Mouse (Mus musculus) thymus, postnatal 10 days (tissue): ENCODE data around the gene Rfx4.

ENCODE experiments used
- DNase-seq, 2 experiments: peaks; one replicate each; pipeline ENCODE4 v3.0.0; 2021; ENCODE audit warnings: low spot score in 2 of 2

Gene Rfx4

DNA sequence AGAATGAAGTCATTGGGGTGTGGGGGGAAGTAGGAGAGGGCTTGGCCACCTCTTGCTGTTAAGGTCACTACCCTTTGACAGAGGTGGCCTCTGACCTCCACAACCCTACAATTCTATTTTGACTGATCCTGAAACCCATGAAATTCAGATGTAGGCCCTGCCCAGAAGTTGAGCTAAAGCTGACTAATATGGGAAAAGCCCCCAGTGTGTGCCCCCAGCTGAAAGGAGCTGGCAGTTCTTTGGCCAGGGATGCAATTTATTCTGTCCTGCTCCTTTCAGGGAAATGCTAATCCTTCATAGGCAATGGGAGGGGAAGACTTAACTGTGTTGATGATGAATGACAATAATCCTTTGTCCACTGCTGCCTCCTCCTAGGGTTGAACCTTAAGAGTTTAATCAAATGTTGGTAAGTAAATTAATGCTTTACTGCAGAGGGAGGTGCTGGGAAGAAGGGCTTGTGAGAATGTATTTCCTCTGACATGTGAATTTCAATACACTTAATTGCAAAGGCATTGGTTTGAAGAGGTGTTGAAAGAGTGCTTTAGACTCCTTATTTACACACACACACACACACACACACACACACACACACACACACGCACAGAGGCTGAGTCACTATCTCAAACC is 155.0 kb downstream of the Rfx4 start:
- DNase-seq, result no peak

DNA sequence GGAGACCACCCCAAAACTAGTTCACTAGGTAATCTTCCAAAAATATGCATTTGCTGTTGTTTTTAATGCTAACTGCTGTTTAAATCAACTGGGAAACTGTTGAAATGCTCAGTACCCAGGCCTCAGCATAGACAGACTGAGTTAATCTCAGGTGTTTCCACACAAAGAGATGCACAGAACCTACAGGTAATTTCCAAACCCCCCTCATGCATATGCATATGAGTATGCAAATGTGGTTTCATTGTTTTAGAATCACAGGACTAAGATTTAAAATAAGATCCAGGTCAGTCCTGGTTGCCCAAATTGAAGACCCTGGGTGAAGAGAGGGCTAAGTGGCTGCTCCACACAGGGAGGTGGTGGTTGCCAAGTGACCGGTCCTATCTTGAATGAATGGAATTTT is 157.3 kb downstream of the Rfx4 start:
- DNase-seq, result no peak

DNA sequence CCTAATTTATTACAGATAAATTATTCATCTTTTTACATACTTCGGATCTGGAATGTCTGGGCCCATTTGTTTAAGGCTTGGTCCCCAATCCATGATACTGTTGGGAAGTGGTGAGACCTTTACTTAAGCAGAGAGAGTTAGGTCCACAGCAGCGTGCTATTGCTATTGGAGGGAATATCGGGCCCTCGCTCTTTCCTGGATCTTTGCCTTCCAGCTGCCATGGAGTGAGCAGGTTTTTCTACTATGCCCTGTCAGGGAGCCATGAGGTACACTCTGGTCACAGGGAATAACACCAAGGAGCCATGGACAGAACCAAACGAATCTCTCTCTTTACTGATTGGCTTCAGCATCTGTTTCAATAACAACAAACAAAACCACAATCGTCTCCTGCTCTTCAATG is 159.6 kb downstream of the Rfx4 start:
- no peak for DNase-seq

DNA sequence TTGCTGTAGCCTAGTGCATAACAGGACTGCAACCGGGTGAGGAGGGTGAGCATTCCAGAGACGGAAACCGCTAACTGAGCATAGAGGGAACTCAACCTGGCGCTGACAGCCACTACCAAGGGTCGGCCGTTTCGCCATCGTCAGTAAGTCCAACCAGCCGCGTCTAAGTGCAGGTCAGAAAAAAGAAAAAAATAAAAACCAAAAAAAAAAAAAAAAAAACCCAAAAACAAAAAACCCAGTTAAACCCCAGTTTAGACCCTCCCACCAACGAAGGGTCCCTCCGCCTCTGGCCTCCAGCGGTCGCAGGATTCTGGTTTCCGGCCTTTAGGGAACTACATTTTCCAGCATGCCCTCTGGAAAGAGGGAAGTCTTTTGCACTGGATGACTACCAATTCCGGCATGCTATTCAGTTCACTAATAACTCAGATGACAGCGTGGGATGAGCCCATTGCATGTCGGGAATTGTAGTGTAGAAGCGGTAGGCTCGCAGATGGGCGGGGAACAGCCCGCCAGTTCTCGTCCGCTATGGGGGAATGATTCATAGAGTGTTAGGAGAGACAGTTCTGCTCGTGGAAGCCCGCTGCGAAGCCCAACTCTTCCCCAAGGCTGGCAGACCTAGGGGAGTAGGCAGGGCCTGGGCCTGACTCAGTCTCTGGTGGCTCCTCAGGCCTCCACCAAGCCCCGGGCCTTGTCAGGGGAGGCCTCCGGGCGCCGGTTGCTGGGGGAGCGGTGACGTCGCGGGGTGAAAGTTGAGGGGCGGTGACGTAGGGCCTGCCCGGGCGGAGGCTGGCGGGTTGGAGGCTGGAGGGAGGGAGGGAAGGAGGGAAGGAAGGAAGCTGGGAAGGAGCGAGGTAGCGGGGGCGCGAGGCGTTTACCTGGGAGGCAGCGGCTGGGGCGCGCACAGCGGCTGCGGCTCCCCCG is 161.2 kb downstream of the Rfx4 start, which contains the start of gene Ric8b:
Gene Ric8b (plus strand): TSS at position 807 of the 921 bp plus-strand sequence.
- DNase-seq, result peak; percentile 89 to 91

DNA sequence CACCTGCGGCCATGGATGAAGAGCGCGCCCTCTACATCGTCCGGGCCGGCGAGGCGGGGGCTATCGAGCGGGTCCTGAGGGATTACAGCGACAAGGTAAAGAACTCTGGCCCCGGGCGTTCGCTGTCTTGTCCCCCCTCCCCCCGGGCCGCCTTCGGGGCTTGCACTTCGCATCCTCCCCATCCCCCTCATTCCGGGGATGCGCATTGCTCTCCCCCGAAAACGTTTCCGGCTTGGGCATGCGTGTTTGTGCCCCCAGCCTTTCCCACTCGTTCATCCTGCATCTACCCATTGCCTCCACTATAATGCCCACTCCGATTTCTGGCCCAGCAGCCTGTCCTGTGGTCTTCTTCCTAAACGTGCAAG is 161.9 kb downstream of the Rfx4 start:
- DNase-seq, result peak; percentile 58 to 67

DNA sequence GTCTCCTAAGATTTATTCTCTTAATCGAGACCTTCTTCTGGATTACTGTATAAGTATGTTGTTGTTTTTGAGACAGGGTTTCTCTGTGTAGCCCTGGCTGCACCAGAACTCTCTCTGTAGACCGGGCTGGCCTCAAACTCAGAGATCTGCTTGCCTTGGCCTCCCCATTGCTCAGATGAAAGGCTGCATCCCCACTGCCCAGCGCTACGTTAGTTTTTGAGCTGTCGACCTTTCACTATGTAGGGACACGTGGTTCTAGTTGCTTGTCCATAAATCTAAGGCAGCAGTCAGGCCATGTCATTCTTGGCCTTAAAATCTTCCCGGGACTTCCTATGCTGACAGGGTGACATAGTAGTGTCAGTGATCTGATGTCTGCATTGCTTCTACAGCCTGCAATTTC is 170.5 kb downstream of the Rfx4 start:
- DNase-seq, result no peak

DNA sequence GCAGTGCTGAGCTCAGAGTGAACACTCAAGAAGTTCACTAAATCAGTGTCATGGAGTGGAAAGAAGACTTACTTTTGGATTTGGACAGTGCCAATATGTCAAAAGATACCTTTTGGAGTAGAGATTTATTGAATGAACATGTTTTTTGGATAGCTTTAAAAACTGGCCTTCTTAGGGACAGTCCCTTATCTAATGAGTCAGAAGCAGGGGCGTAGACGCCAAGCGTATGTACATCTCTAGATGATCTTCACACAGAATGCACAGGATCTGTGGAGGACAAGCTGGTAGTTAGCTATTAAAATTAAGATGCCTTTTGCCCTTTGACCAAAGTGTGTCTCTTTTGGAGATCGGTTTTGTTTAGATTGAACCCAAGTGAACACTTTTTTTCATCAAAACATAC is 171.0 kb downstream of the Rfx4 start:
- DNase-seq, result no peak

DNA sequence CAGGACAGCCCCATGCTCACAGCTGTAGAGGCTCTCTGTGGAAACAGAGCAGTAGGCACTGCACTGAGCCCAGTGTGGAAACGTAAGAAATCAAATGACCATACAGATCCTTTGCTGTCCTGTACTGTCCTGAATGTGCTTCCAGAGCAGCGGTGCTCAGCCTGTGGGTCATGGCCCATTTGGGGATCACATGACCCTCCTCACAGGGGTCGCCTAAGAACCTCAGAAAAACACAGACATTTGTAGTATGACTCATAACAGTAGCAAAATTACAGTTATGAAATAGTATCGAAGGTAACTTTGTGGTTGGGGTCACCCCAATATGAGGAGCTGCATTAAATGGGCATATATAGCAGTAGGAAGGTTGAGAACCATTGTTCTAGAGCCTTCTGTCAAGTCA is 172.6 kb downstream of the Rfx4 start:
- no peak for DNase-seq

DNA sequence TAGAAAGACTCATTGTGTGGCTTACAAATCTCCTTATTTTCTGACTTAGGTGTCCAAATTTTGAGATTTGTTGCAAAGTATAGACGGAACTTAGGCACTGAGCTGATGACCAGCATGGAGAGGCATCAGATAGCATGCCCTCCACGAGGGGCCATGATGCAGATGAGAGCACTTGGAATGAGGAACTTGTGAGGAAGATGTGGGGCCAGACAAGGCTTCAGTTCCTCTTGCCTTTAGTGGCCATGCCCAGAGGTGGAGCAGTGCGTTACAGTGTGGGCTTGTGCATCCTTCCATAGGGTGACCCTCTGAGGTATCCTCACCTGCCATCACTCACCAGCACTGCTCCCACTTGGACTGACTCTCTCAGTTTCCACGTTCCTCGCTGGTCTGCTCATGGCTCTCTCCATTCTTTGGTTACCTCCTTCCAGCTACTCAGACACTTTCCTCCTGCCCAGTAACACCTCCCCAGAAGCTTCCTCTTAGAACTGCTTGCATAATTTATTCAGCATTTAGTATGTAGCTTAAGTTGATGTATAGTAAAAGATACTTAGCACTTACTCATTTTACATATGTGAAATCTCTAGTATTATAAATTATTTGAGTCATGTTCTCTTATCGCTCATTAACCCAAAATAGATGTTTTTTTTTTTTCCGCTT is 179.8 kb downstream of the Rfx4 start:
- DNase-seq, result no peak

DNA sequence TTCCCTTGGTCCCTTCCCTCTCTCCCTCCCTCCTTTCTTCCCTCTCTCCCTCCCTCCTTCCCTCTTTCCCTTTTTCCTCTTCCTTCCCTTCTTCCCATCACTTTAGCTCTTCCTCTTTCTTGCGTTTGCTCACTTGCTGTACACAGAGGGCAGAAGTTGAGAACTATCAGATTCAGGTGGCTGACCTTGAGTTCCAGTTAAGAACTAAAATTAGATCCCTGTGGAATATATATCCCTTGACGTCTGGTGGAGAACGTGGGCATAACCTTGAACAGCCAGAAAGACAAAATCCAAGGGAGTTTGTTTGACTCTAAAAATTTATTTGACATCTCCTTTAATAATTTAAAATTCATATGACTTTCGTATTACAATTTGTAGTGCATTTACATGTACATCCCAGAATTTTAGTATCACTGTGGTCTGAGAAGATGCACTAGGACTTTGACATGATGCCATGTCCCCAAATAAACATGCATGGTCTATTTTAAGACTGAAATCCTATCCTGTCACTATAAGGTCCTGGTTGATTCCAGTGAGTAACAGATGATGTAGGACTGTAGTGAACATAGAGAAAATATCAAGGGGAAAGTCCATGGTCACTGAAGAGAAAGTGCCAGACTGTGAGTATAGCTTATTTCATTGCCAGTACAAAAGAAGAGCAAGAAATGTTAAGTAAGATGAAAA is 181.1 kb downstream of the Rfx4 start:
- no peak for DNase-seq

DNA sequence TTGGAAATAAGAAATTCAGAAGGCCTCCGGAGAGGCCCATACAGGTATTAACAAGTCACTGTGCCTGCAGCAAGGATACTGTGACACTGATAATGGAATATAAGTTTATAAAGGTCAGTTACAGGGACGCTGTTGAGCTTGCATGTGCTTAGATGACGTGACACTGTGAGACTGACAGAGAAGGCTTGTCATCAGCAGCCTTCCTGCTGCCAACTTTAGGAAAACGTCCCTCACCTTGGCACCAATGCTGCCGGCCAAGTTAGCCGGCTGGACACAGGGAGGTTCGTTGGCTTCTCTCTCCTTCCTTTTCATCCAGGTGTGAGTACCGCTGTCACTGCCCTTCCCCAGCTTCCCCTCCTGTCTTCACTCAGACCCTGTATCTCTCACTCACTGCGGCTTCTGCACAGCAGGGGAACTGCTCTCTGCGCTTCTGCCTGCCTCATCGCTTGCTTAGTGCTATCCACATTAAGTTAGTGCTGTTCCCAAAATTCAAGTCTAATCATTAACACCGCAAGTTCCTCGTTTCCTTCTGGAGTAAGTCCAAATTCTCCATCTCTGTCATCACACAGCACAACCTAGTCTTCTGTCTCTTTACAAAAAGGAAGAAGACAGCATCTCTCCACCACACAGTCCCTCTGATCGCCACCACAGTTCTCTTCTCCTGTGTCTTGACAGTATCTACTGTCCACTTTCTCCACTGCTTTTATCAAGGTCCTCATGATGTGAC is 182.4 kb downstream of the Rfx4 start:
- DNase-seq, result no peak

DNA sequence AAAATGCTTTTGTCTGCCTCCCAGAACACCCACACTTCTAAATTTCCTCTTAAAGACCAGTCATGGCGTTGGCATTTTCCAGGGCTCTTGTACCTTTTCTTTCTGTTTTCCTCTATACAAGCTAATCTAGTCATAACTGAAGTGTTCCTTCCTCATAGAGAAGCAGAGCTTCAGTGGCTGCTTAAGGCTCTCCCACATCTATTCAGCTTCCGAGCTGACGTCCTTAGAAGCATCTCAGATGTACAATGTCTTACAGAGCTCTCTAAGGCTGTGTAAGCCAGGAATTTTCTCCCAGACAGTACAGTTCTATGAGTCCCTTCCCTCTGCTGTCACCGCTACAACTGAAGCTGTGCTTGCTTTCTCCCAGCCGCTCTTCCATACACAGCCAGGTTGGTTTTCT is 183.0 kb downstream of the Rfx4 start:
- DNase-seq, result no peak

DNA sequence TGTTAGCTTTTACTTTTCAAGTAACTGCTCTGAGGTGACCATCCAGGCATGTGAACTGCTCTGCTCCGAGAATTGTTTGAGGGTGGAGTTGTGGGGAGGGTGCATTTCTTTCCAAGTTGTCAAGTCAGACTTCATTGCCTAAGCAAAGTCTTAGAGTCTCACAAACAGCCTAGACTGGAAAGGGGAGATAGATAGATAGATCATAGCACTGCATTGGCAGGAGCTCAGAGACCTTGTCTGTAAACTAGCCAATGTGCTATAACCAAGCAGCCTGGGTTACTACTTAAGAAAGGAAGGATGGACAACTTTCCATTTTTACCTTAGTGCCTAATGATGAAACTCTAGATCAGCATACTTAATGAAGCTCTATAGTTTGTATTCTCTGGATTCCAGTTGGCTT is 184.5 kb downstream of the Rfx4 start:
- DNase-seq, result no peak

DNA sequence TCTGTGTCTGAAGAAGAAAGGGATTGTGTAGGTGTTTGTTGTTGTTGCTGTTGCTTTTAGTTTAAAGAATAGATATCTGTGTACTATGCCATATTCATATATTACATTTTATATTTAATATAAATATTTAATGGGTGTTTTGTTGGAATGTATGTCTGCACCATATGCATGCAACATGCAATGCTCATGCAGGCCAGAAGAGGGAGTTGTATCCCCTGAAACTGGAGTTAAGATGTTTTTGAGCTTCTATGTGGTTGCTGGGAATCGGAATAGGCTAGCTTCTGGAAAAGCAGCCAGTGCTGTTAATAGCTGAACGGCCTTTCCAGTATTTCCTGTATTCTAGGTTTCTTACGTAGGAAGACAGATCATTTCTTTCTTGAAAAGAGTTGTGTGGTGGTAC is 189.8 kb downstream of the Rfx4 start:
- no peak for DNase-seq

DNA sequence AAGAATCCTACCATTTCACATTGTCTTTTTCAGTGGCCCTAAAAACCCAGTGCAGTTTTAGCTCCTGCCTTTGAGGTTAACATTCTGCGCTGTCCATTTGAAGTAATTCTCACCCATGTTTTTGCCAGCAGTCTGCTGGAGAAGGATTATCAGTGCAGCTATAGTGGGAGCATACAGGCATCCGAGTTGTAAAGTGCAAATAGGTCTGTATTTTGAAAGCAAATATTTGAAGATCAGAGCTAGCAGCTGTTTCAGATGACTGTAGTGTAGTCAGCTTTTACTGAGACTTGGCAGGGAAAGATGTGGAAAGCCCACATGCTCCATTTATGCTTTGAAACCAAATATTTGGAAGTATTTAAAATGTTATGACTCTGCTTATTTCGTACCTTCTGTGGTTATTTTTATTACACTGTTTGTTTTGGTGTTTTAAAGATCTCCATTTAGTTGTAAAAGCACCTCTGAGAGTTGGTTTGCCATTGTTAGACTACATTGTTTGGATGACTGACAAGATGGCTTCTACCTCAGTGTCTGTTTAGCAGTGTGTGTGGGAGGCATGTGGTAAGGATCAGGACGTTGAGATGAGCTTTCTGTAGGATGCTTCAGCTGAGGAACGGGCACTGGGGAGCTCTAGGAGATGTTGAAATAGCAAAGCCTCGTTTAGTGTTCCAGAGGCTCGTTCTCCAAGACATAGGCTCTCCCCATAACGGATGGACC is 193.3 kb downstream of the Rfx4 start:
- no peak for DNase-seq

DNA sequence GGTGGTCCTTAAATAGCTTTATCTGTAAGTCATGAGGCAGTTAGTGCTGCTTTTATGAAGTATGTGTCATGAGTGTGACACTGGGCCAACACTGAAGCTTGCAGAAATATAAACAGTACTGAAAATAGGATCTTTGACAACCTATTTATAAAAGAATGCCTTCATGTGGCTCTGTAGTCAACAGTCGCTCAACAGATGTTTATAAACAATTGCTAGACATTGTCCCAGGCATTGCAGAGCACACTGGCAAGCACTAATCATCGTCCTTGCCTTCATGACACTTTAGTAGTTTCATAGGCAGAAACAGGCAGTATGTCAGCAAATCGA is 193.8 kb downstream of the Rfx4 start:
- DNase-seq, result no peak

DNA sequence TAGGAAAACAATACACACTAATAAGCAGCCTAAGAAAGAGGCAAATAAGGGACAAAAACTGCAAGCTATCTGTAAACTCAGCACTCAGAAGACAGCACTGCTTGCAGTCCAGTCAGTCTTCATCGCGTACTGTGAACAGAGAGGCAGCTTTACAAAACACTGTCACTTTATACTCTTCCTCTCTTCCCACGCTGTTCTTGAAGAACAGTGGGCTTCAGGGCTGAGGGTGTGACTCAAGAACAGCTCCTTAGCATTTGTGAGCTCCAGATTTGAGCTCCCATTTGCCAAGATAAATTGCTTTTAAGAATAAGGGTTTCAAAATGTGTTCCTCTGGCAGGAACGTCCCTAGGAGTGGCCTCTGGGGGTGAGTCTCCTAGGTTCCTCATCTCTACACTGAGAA is 194.5 kb downstream of the Rfx4 start:
- DNase-seq, result no peak

DNA sequence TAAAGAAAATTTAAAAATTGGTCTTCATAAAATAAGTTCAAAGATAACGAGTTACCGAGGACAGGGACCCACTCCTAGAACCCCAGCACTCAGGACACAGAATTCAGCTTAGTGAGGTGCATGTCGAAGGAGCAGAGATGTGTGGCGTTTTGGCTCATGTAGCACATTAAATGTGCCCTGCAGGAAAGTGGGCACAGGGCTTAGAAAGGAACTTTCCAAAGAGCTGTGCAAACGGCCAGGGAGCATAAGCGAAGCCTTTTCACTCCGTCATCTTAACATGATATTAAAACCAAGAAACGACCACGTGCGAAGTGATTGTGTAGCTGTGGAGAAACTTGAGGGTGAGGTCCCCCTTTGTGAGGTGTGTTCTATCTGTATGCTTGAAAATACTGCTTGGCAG is 198.4 kb downstream of the Rfx4 start:
- no peak for DNase-seq
